Mouse (Mus musculus) embryo, embryonic 11 days (tissue): ENCODE measurements around the gene Prss38.
"Not testable (repeated sequence)": the region's sequence is repeated elsewhere in the genome, so short reads cannot be mapped to it uniquely, and the experiment has no call there.

Experiments used
- DNase-seq: peaks from one replicate; pipeline ENCODE4 v3.0.0-alpha.2; 2015

Gene Prss38

DNA sequence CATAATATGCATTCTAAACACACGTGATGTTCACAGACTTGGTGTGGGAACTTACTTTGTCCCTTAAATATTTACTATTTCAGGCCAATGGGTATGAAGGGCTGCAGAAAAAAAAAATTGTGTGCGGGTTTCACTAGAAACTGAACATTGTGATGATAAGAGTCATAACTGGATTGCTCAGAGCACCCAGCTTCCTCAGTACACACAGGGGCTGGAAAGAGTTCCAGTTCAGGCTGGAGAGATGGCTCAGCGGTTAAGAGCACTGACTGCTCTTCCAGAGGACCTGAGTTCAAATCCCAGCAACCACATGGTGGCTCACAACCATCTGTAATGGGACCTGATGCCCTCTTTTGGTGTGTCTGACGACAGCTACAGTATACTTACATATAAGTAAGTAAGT lies 7.5 kb downstream of the Prss38 start:
- DNase-seq = not testable (repeated sequence)

DNA sequence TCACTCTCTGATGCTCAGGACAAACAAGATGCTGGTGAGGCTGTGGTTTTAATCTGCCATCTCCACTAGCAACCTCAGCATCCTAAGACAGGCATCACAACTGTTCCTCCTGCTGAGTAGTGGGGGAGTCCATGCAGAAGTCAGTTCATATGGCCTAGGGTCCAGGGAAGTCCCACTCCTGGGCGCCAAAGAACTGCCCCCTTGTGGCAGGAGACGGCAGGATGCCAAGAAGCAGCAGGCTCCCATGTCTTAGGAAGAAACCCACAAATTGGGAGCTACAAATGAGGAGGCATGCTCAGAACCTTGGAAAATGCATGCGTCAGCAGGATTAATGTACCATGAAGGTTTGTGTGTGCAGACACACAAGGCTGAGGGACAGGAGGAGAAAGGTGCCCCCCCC lies 8.8 kb downstream of the Prss38 start:
- DNase-seq = peak; percentile 52

DNA sequence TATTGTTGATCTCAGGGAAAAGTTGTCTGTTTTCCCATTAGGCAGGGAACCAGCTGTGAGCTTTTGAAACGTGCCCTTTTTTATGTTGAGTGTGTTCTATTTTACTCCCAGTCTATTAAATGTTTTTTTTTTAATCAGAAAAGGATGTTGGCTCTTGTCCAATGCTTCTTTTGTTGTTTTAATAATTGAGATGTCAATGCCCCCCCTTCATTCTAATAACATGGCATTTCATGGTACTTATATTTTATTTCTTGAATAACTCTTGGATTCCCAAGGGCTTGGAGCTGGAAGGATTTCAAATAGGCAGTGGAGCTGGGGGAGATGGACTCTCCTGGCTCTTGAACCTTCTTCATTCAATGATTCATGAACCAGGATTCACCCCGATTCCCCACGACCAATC lies 9.4 kb downstream of the Prss38 start:
- no peak for DNase-seq

DNA sequence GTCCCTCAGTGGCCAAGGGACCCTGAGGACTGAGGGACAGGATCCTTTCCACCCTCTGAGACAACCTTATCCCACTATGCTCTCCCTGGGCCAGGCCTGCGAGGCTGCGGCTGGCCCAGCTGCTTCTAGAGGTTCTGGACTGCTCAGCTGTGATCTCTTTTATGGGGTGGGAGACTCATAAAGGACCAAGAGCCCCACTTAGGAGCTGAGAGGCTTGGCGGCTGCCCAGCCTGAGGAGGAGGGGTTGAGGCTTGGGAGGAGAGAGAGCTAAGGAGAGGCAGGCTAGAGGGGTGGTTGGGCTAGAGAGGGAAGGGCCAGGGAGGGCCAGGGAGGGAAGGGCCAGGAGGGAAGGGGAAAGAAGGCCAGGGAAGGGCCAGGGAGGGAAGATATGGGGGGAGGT lies 11.0 kb downstream of the Prss38 start:
- DNase-seq = no peak

DNA sequence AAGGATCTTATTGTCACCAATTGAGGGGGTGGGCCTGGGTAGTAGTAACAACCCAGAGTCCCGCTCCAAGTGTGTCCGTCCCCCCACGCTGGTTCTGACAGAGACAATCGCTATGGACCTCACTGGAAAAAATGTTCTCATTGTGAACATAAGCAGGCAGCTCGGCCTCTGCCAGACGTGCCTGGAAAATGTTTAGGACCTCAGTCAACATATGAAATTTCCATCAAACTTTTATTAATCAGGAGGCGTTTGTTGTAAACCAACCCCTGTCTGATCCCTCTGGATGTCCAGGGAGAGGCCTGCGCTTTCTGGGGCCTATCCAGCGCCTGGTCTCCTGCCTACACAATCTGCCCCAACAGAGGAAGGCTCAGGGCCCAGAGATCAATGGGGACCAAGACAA lies 11.4 kb downstream of the Prss38 start:
- DNase-seq = no peak

DNA sequence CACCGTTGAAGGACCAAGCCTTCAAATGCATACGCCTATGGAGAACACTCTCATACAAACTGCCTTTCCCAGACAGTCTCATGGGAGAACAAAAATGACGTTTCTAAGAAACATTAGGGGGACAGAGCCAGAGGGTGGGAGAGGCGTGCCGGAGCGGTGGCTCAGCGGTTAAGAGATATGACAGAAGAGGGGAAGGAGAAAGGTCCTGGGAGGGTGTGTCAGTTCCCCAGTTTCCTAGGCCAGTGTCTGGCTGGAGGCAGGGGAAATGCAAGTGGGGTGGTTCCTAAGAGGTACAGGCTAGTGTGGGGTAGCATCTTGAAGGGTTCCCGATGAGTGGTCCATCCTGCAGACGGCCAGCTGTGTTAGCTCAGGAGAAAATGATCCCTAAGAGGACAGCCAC lies 14.2 kb downstream of the Prss38 start:
- no peak for DNase-seq

DNA sequence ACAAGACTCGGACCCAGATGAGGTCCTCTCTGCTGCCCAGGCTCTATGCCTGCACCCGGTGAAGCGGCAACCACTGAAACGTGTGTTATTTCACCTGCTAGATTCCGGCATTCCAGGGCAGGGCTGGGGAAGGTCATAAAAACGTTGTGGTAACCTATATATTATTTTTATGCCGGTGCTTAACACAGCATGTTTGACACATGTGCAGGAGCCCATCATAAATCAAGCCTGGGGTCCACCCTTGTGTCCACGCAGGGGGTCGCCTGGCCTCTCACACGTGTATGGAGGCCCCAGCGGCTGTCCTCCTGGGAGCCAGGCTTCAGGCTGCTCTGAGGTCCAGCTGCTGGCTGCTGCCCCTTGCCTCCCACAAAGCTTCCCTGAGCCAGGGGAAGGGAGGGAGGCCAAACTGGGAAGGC lies 18.6 kb downstream of the Prss38 start:
- peak; percentile 54 for DNase-seq

DNA sequence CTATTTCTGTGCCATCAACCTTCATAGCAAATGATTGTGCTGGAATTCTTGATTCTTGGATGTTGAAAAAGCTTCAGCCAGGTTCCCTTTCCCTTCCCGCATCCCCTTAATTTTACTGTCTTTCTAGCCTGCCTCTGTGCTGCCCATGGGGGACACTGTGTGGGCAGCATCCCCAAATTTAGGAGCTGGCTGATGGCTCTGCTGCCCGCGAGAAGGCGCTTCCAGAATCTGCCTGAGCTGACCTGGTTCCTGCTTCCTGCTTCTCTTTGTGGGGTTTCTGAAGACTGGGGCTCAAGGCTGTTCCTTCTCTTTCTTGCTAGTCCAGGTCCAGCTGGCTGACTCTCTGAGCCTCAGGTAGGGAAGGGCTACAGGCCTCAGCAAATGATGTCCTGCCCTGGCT lies 20.7 kb downstream of the Prss38 start:
- no peak for DNase-seq

DNA sequence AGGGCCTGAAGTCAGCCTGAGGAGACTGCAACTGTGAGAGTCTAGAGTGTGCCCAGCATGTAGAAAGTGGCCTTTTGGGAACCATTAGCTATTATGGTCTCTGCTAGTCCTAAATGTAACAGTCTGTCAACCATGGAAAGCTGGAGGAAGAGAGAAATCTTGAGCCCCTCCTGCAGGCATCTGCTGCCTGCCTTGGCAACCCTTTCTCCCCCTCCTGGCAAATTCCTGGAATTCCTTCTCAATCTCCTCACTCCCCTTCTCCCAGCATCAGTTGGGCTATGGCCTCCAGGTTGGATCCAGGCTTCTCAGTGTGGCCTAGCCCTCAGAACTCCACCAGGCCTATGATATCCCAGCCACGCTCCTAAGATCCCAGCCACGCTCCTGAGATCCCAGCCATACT lies 25.1 kb downstream of the Prss38 start:
- peak; percentile 47 for DNase-seq

DNA sequence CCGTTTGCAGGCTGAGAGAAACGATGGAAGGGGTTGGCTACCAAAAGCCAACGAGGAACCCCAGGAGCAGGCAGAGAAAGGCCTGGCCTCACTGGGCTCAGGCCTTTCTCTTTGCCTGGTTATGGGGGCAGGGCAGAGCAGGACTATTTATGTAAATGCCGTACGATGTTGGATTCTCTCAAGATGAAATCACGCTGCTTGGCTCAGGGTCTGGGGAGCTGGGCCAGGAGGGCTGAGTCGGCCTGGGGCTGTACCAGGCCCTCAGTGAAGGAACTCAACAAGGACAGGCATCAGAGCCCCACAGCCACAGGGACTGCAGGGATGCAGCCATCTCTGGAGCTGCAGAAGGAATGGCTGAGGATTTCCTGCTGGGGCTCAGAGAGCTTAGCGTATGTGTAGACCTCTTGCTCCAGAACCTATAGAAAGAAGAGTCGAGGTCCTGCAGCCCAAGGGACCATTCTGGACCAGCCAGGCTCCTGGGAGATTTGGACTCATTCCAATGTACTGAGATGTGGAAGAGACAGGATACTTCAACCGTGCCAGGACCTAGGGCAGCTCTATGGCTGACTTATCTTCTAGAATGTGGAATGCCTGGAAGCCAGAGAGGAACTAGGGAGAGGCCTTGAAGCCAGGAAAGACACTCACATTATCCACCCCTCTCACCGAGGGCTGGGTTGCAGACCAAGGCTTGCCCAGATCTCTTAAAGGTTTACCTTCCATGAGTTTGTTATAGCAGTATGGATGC lies 29.1 kb downstream of the Prss38 start:
- DNase-seq = no peak

DNA sequence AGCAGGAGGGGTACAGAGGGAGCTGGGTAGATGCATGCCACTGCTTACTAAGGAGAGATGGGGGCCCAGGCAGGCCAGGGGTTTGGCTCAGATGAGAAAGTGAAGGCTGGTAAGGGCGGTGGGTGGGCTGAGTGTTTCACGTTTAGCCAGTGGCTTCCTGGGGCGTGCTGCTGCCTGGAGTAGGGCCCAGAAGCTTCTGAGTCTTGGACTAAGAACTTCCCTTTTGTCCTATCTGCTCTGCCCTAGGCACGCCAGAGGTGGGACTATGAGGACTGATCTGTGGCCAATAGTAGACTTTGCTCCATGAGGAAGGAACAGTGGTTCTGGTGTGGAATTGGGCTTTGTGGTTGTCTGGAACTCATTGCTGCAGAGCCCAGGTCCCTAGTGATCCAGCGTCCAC lies 32.5 kb downstream of the Prss38 start:
- no peak for DNase-seq

DNA sequence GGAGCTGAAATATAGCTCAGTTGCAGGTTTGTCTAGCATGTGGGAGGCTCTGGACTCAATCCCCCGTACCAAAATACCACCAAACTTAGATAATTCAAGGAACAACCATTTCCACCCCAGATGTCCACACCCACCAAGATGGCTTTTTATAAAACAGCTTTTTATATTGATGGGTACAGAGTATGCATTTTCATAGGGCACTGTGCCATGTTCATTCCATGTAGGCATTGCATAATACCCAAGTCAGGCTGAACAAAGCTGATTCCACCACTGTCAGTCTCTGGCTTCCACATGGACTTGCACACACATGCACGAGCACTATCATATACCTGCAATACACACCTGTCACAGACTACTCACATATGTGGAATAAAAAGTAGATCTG lies 36.7 kb downstream of the Prss38 start:
- no peak for DNase-seq

DNA sequence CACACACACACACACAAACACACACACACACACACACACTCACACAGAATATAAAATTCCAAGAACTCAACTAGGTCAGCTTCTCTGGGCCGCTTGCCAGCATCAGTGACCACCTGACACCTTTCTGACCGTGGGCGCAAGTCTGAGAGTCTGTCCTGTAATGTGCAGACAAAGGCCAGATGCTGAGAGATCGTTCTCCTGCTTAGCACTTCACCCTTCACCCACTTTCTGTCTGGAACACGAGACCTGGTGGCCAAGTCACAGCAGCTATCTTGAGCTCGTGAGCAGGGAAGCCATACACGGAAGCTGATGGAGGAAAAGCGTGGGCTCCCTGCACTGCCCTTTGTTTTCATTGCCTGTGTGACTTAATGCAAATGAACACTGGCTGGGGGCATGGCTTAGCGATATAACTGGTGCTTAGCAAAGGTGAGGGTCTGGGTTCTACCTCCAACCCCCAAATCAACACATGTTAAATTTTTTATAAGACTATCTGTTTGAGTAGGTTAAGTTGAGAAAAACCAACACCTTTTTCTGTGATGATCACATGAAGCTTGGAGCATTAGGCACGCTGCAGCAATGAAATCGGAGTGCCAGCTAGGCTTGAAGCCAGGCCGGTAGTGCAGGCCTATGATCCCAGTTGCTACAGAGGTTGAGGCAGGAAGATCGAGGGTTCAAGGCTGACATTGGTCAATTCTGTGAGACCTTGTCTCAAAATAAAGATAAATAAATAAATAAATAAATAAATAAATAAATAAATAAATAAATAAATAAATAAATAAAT lies 37.3 kb downstream of the Prss38 start:
- no peak for DNase-seq

DNA sequence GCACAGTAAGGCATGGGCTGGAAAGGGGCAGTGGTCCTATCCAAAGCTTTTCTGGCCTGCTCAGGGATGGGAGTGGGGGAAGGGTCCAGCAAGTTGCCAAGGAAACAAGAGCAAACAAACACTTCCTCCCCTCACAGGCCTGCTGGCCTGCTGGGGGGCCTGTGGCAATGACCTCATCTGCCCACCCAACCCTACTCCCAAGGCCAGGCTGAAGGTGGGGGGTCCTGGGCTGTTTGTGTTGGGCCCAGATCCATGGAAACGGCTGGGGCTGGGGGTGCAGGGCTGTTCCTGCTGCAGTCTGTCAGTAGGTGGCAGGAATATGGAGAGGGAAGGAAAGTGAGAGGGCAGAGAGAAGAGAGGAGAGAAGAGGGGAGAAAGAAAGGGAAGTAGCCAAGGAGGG lies 39.1 kb downstream of the Prss38 start:
- DNase-seq = peak; percentile 56

DNA sequence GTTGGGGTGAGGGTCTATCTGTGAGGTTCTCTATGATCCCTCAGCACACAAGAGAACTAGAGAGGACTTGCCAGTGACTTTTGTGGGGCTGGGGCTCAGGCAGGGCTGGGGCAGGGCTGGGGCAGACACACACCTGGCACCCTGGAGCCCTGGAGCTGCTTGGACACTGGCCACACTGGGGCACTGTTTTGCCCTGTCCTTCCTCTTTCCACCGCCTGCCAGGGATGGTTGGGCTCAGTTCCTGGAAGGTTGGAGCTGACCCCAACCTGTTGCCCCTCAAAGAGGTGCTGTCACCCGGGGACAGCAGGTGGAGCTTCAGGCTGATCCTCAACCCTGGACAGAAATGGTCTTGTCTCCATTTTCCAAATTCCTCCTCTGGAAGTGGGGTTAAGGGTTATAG lies 39.5 kb downstream of the Prss38 start:
- no peak for DNase-seq

DNA sequence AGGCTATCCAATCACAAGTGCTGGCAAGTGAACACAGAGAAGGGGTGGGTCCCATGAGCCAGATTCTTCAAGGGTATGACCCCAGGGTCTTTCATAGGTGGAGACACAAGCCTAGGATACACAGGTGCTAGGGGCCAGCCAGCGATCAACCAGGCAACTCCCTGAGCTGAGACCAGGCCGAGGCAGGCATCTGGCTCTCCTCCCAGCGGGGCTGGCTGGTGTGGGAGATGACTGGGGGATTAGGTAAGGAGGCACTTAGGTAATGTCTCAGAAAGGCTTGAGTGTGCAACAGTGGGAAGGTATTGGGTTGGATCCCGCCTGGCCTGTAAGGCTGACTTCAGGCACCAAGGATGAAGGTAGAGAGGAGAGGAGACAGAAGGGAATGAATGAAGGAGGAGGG lies 40.3 kb downstream of the Prss38 start:
- no peak for DNase-seq

DNA sequence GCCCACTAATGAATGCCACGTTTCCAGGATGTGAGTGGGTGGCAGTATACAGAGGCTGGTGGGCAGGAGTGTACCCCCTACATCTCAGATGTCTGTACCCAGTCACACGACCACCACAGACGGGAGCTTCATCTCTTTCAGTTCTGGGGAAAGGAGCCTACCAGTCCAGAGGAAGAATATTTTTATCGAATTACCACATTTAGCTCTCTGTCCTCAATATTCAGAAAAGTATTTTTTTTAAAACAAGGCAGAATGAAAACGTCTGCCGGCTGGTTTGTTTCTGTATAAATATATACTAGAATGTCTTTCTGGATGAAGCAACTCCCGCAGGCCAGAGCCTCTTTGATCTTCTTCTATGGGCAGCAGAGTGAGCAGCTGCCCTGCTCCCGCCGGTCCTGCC lies 42.5 kb downstream of the Prss38 start:
- DNase-seq = no peak

DNA sequence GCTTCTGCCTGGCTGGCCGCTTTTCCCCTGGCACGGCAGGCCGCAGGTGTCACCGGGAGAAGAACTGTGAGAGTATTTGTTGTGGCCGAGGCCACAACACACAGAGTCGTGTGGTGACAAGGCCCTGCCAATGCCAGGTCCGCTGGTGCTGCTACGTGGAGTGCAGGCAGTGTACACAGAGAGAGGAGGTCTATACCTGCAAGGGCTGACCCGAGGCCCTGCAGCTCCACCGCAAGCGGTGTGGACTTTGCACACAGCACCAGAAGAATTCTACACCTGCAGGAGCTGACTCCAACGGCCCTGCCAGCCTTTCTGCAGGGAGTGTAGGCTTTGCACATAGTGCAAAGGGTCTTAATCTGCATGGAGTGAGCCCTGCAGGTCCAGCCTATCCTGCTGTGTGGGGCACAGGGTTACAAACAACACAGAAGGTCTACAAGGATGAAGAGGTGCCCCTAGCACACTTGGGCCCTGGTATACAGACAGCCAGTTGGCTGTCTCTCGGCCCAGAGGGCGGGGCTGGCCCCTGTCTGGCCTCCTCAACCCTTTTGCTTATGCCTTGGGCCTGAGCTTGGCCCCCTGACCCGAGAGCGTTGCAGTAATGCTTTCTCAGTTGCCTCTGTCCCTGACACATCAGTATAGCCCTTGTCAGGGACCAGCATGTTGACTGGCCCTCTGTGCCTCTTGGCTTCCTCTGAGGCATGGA lies 44.1 kb downstream of the Prss38 start:
- no peak for DNase-seq

DNA sequence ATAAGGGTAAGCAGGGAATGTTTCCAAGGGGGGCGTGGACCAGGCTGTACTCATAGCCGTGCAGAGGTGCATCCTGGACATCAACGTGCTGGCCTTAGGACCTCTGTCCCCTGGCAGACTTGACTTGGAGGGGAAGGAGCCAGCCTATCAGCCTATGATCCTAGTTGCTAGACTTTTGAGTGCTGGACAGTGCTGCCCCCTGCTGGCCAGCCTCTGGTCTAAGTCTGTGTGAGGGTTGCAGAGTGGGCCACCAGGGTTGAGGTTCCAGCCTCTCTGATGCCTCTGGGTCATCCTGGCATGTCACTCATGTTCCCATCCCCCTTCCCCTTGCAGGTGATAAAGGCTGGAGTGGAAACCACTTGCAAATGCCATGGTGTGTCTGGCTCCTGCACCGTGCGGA lies 44.9 kb downstream of the Prss38 start:
- DNase-seq = peak; percentile 84

DNA sequence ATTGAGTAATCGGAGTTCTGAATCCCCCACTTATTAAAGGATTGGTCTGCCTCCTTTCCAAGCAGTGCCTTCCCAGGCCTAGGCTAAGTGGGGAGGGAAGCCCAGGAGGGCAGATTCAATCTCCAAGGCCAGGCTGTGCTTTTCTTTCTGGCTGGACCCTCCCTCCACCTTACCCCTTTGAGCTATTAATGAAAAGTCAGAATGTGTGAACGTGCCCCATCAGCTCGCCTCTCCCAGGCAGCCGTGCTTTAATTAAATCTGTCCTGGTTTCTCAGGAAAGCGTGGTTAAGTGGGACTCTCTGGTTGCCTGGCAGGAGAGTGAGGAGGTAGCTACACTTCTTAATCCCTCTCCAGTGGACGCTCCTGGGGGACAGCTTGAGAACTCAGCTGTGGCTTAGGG lies 45.8 kb downstream of the Prss38 start:
- peak; percentile 26 for DNase-seq

DNA sequence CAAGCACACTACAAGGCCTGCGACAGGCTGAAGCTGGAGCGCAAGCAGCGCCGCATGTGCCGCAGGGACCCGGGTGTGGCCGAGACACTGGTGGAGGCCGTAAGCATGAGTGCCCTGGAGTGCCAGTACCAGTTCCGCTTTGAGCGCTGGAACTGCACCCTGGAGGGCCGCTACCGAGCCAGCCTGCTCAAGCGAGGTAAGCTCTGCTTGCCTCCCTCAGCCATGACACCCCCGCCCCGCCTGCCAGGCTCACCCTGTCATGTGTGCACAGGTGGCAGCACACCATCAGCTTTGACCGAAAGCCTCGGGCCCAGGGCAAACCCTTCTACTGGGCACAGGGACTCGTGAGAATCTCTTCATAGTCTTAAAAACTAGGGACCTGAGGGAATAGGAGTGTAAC lies 47.8 kb downstream of the Prss38 start:
- no peak for DNase-seq

DNA sequence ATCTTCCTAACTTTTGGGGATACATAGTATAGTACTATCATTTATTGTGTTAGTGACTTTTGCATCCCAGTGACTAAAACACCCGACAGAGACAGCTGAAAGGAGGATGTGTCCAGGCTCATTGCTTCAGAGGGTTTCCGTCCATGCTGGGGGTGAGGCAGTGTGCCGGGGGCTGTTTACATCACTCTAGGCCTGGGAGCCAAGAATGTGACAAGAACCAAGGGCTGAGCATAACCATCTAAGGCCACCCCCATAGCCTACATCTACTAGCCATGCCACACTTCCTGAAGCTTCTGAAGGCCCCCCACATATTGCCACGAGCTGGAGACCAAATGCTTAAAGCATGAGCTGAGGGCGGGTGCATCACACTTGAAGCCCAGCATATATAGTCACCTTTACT lies 50.7 kb downstream of the Prss38 start:
- DNase-seq = no peak

DNA sequence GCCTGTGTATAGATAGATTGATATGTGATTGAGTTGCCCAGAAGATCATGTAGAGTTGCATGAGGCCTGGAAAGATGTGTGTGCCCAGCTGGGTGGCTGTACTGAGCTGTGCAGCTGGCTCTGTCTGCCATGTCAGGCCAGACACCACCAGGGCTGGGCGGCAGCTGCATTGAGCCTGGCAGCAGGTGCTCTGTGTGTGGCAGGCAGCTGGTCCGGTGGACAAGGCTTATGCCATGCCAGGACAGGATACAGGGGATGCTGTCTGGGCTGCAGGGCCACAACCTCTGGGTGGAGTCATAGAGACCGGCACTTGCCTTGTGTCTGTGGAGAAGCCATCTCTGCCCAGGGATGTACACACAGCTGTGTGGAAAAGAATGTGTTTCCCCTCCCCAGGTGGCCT lies 52.5 kb downstream of the Prss38 start:
- no peak for DNase-seq
